Mouse (Mus musculus) C2C12 (cell line): ENCODE measurements at regions not wholly inside any gene's neighbourhood (a gene's known extent, or its start where the extent isn't known, plus 50 kb on each side); places are given as distances from the start of the nearest gene placed in this dataset.

Source experiments
- H3K27me3 ChIP-seq: one replicate; pipeline ENCODE4 v1.6.1; 2011; ENCODE audit not compliant: control insufficient read depth, insufficient read depth, insufficient read length
- H3K36me3 ChIP-seq: one replicate; pipeline ENCODE4 v1.6.1; 2011; ENCODE audit not compliant: control insufficient read depth, insufficient read depth
- H3K4me3 ChIP-seq: one replicate; pipeline ENCODE4 v1.5.1; 2011; ENCODE audit warnings: mild to moderate bottlenecking, control low read depth; ENCODE audit not compliant: poor library complexity, insufficient read depth, severe bottlenecking
- H3K79me2 ChIP-seq: one replicate; pipeline ENCODE4 v1.6.1; 2011; ENCODE audit not compliant: control insufficient read depth, insufficient read depth
- H3K79me3 ChIP-seq: one replicate; pipeline ENCODE4 v1.6.1; 2011; ENCODE audit warnings: low read depth, control low read depth
- H3ac ChIP-seq: one replicate; pipeline ENCODE3; 2011; ENCODE audit warnings: low read depth; ENCODE audit not compliant: control insufficient read depth, insufficient read length
- CEBPB ChIP-seq: IDR thresholded peaks from one replicate; pipeline ENCODE4 v1.6.1; 2011; ENCODE audit warnings: low read depth, mild to moderate bottlenecking, control low read depth, moderate library complexity
- CTCF ChIP-seq: IDR thresholded peaks from one replicate; pipeline ENCODE4 v1.5.1; 2011; ENCODE audit not compliant: control insufficient read depth, insufficient read depth, insufficient read length
- FOSL1 ChIP-seq: IDR thresholded peaks from one replicate; pipeline ENCODE4 v1.8.0; 2011; ENCODE audit warnings: mild to moderate bottlenecking, low read length; ENCODE audit not compliant: poor library complexity, insufficient read depth, severe bottlenecking
- MAX ChIP-seq: IDR thresholded peaks from one replicate; pipeline ENCODE4 v1.6.1; 2011; ENCODE audit warnings: mild to moderate bottlenecking, control low read depth
- MYOD1 ChIP-seq: IDR thresholded peaks from one replicate; pipeline ENCODE4 v1.6.1; 2011; ENCODE audit warnings: low read depth; ENCODE audit not compliant: control insufficient read depth, insufficient read length
- MYOG ChIP-seq: IDR thresholded peaks from one replicate; pipeline ENCODE4 v1.6.1; 2011; ENCODE audit not compliant: control insufficient read depth, insufficient read length; ENCODE audit errors: extremely low read depth
- USF1 ChIP-seq: IDR thresholded peaks from one replicate; pipeline ENCODE4 v1.6.1; 2011; ENCODE audit warnings: low read depth, mild to moderate bottlenecking, control low read depth, moderate library complexity

DNA sequence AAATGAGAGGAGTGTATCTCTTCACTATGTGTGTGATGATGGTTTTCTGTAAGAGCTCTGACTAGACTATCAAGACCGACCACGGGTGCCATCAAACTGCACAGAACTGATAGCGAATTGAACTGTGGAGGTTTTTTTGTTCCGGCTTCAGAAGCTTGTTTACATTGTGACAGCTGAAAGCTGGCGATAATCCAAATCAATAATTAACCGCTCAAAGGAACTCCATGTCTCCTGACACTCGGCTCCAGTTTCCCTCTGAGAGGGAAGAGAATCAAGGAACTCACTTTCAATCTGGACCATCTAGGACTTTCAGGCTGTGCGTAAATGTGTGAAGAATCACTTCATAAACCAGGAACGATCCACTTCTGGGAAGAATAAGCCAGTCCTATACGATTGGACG, 289.0 kb upstream of the Syt1 start:
- H3K4me3 ChIP-seq: no peak overlapping the region
- TF ChIP-seq MYOG (no peak), CEBPB (no peak), MYOD1 (no peak), USF1 (no peak), CTCF (no peak), FOSL1 (no peak), MAX (no peak)
- H3K79me2 ChIP-seq: no peaks in the 10 kb centered on the region
- no peaks in the 10 kb centered on the region for H3K36me3 ChIP-seq
- H3K79me3 ChIP-seq: no peaks in the 10 kb centered on the region
- no peak overlapping the region for H3ac ChIP-seq
- no peaks in the 10 kb centered on the region for H3K27me3 ChIP-seq

DNA sequence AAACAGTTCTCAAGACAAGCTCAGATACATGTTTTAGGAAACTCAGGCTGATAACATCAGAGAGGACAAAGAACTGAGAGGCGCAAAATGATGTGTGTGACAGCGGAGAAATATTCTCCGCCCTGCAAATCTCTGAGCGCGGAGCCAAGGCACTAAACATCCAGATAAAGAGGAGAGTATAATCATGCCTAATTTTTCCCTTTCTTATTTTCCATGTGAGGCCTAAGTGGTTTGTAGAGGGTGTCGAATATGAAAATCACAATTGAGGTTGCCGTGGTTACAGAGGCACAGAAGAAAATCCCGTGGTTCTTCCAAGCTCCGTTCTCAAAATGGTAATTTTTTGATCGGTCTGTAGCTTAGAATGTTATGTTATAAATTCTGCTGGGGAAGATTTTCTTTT, 272.6 kb upstream of the Syt1 start:
- H3K36me3 ChIP-seq: no peaks in the 10 kb centered on the region
- H3K27me3 ChIP-seq: no peaks in the 10 kb centered on the region
- TF ChIP-seq MAX (no peak), CEBPB (no peak), CTCF (no peak), MYOG (no peak), FOSL1 (no peak), USF1 (no peak), MYOD1 (no peak)
- no peaks in the 10 kb centered on the region for H3K79me3 ChIP-seq
- no peaks in the 10 kb centered on the region for H3K79me2 ChIP-seq
- no peak overlapping the region for H3ac ChIP-seq
- no peak overlapping the region for H3K4me3 ChIP-seq

DNA sequence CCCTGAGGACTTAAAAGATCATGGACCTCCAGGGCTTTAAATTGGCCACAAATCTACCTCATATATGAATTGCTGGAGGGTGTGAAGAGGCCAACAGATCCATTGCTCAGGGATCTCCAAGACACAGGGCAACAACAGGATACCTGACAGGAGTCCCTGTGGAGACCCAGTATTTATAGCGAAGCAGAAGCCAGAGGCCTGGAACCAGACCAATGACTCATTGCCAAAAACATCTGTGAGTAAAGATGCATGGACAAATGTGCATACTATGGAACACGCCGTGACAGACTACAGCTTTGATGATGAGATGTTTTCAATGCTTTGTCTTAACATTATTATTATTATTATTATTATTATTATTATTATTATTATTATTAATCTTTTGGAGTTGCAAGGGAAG, 239.0 kb upstream of the Syt1 start:
- Histone ChIP-seq H3ac (no peak overlapping the region), H3K79me2 (no peaks in the 10 kb centered on the region), H3K36me3 (no peaks in the 10 kb centered on the region), H3K79me3 (no peaks in the 10 kb centered on the region), H3K27me3 (no peaks in the 10 kb centered on the region), H3K4me3 (no peak overlapping the region)
- TF ChIP-seq MYOD1 (no peak), MYOG (no peak), FOSL1 (no peak), CEBPB (no peak), MAX (no peak), USF1 (no peak), CTCF (no peak)

DNA sequence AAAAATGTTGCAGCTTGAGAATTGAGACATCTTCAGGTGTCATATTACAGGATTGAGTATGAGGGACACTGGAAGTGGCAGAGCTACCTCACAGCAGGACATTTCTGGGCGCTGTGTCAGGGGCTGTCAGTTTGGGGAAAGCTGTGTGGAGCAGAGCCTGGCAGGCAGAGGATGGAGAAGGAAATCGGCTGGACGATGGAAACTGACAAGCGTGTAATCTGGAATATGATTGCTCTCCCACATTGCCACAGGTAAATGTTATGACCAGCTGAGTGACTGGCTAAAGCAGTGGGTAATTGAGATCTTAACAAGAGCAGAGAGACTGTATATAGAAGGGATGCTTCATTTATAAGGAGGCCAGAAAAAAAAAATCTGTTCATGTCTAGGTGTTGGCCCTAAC, 235.5 kb upstream of the Syt1 start:
- Histone ChIP-seq H3K36me3 (no peaks in the 10 kb centered on the region), H3ac (no peak overlapping the region), H3K79me3 (no peaks in the 10 kb centered on the region), H3K79me2 (no peaks in the 10 kb centered on the region), H3K27me3 (no peaks in the 10 kb centered on the region), H3K4me3 (no peak overlapping the region)
- no peak for TF ChIP-seq MYOG
- no peak for TF ChIP-seq CEBPB
- no peak for TF ChIP-seq FOSL1
- no peak for TF ChIP-seq USF1
- TF ChIP-seq CTCF: no peak
- no peak for TF ChIP-seq MAX
- TF ChIP-seq MYOD1: no peak

DNA sequence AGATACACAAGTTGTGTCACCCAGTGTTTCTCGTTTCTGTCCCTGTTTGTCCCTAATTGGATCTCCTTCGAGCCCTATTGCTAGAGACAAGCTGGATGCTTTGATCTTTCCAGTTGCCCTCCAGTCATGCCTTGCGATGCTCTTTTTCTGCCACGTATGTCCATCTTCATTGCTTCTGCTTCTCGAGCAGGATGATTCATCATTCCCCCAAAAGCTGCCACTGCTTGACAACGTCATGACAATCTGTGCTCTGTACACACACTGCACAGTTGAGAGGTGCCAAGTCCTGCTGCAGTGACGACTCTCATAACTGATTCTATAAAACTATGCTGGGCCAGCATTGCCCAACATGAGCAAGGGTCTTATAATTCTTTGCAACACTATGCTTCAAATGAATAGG, 226.2 kb upstream of the Syt1 start:
- H3ac ChIP-seq: no peak overlapping the region
- no peaks in the 10 kb centered on the region for H3K79me3 ChIP-seq
- H3K36me3 ChIP-seq: no peaks in the 10 kb centered on the region
- no peaks in the 10 kb centered on the region for H3K79me2 ChIP-seq
- TF ChIP-seq USF1: no peak
- H3K4me3 ChIP-seq: no peak overlapping the region
- H3K27me3 ChIP-seq: no peaks in the 10 kb centered on the region

DNA sequence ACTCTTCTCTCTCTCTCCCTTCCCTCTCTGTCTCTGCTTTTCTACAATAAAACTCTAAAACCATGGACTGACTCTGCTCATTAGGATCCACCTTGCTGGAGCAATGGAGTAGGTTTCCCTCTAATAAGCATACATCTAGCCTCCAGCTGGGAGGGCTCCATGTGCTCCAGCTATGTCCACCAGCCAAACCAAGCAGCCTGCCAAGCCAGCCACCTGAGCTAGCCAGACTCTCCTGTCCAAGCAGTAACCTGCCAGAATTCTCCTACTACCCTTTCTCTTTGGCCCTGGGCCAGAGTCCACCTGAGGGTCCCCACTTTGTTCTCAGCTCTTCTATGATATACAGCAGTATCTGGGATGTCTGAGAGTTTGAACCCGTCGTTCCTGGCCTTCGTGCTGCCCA, 216.2 kb upstream of the Syt1 start:
- no peak overlapping the region for H3K4me3 ChIP-seq
- H3K27me3 ChIP-seq: no peaks in the 10 kb centered on the region
- TF ChIP-seq CEBPB: no peak
- no peak for TF ChIP-seq FOSL1
- no peak for TF ChIP-seq CTCF
- TF ChIP-seq MYOD1: no peak
- TF ChIP-seq MYOG: no peak
- no peak for TF ChIP-seq MAX
- no peak for TF ChIP-seq USF1
- no peak overlapping the region for H3ac ChIP-seq
- no peaks in the 10 kb centered on the region for H3K79me3 ChIP-seq
- H3K79me2 ChIP-seq: no peaks in the 10 kb centered on the region
- H3K36me3 ChIP-seq: no peaks in the 10 kb centered on the region
